Mouse (Mus musculus): ENCODE measurements at regions not wholly inside any gene's neighbourhood (a gene's known extent, or its start where the extent isn't known, plus 50 kb on each side); places are given as distances from the start of the nearest gene placed in this dataset.

GRCm38 (mm10) chr6:54754810-54755209 lies 61.9 kb upstream of the Znrf2 start:
- Histone ChIP-seq H3K9ac (ENCODE audit: low read depth, poor library complexity, severe bottlenecking) (no peak overlapping the region), H3K27ac (ENCODE audit: insufficient read depth, low read length) (no peak overlapping the region), H3K9me3 (replicated peaks; ENCODE audit: control insufficient read depth, insufficient read depth, low read length, poor library complexity, severe bottlenecking) (peaks cover 8% of the 10 kb centered on the region), H3K36me3 (ENCODE audit: control insufficient read depth, insufficient read depth, low read length, poor library complexity, severe bottlenecking) (no peaks in the 10 kb centered on the region), H3K4me3 (ENCODE audit: low read depth, low read length) (no peak overlapping the region), H3K4me1 (ENCODE audit: control insufficient read depth, insufficient read depth, low read length) (peaks cover 3% of the 10 kb centered on the region), H3K27me3 (ENCODE audit: control insufficient read depth, insufficient read depth, low read length, poor library complexity, severe bottlenecking) (no peaks in the 10 kb centered on the region)
- no peak for TF ChIP-seq EP300 (IDR thresholded peaks at IDR 0.05; ENCODE audit: insufficient read depth, low read depth, low read length)
- TF ChIP-seq CTCF (IDR thresholded peaks at IDR 0.05; ENCODE audit: low read depth, low read length), result no peak
- no peak for TF ChIP-seq POLR2A (IDR thresholded peaks at IDR 0.05; ENCODE audit: insufficient read depth, low read length)

- no peaks in the 10 kb centered on the region for H3K36me3 ChIP-seq (ENCODE audit: control insufficient read depth, insufficient read depth, low read length, poor library complexity, severe bottlenecking)
- H3K27me3 ChIP-seq (ENCODE audit: control insufficient read depth, insufficient read depth, low read length, poor library complexity, severe bottlenecking), result no peaks in the 10 kb centered on the region
- H3K4me1 ChIP-seq (ENCODE audit: control insufficient read depth, insufficient read depth, low read length), result peaks cover 8% of the 10 kb centered on the region
- no peak overlapping the region for H3K4me3 ChIP-seq (ENCODE audit: low read depth, low read length)
- H3K9me3 ChIP-seq (replicated peaks; ENCODE audit: control insufficient read depth, insufficient read depth, low read length, poor library complexity, severe bottlenecking), result peaks cover 8% of the 10 kb centered on the region
- TF ChIP-seq POLR2A (IDR thresholded peaks at IDR 0.05; ENCODE audit: insufficient read depth, low read length), result no peak
- no peak for TF ChIP-seq EP300 (IDR thresholded peaks at IDR 0.05; ENCODE audit: insufficient read depth, low read depth, low read length)
- no peak for TF ChIP-seq CTCF (IDR thresholded peaks at IDR 0.05; ENCODE audit: low read depth, low read length)
- no peak overlapping the region for H3K9ac ChIP-seq (ENCODE audit: low read depth, poor library complexity, severe bottlenecking)
- no peak overlapping the region for H3K27ac ChIP-seq (ENCODE audit: insufficient read depth, low read length)
Measured at GRCm38 (mm10) chr6:54757511-54757911, 59.2 kb upstream of the Znrf2 start.

- Histone ChIP-seq H3K4me1 (ENCODE audit: control insufficient read depth, insufficient read depth, low read length) (peaks cover 8% of the 10 kb centered on the region), H3K4me3 (ENCODE audit: low read depth, low read length) (no peak overlapping the region), H3K27ac (ENCODE audit: insufficient read depth, low read length) (no peak overlapping the region), H3K9ac (ENCODE audit: low read depth, poor library complexity, severe bottlenecking) (no peak overlapping the region), H3K9me3 (replicated peaks; ENCODE audit: control insufficient read depth, insufficient read depth, low read length, poor library complexity, severe bottlenecking) (peaks cover 8% of the 10 kb centered on the region), H3K27me3 (ENCODE audit: control insufficient read depth, insufficient read depth, low read length, poor library complexity, severe bottlenecking) (no peaks in the 10 kb centered on the region), H3K36me3 (ENCODE audit: control insufficient read depth, insufficient read depth, low read length, poor library complexity, severe bottlenecking) (no peaks in the 10 kb centered on the region)
- TF ChIP-seq POLR2A (IDR thresholded peaks at IDR 0.05; ENCODE audit: insufficient read depth, low read length), result no peak
- no peak for TF ChIP-seq CTCF (IDR thresholded peaks at IDR 0.05; ENCODE audit: low read depth, low read length)
- TF ChIP-seq EP300 (IDR thresholded peaks at IDR 0.05; ENCODE audit: insufficient read depth, low read depth, low read length), result no peak
Measured at GRCm38 (mm10) chr6:54758112-54758511, 58.6 kb upstream of the Znrf2 start.

GRCm38 (mm10) chr6:54759263-54759662 lies 57.5 kb upstream of the Znrf2 start:
- H3K4me3 ChIP-seq (ENCODE audit: low read depth, low read length), result no peak overlapping the region
- peaks cover 8% of the 10 kb centered on the region for H3K4me1 ChIP-seq (ENCODE audit: control insufficient read depth, insufficient read depth, low read length)
- peaks cover 8% of the 10 kb centered on the region for H3K9me3 ChIP-seq (replicated peaks; ENCODE audit: control insufficient read depth, insufficient read depth, low read length, poor library complexity, severe bottlenecking)
- no peaks in the 10 kb centered on the region for H3K36me3 ChIP-seq (ENCODE audit: control insufficient read depth, insufficient read depth, low read length, poor library complexity, severe bottlenecking)
- TF ChIP-seq EP300 (IDR thresholded peaks at IDR 0.05; ENCODE audit: insufficient read depth, low read depth, low read length) (no peak), POLR2A (IDR thresholded peaks at IDR 0.05; ENCODE audit: insufficient read depth, low read length) (no peak), CTCF (IDR thresholded peaks at IDR 0.05; ENCODE audit: low read depth, low read length) (no peak)
- H3K27ac ChIP-seq (ENCODE audit: insufficient read depth, low read length), result no peak overlapping the region
- H3K27me3 ChIP-seq (ENCODE audit: control insufficient read depth, insufficient read depth, low read length, poor library complexity, severe bottlenecking), result no peaks in the 10 kb centered on the region
- H3K9ac ChIP-seq (ENCODE audit: low read depth, poor library complexity, severe bottlenecking), result no peak overlapping the region

- Histone ChIP-seq H3K27ac (ENCODE audit: insufficient read depth, low read length) (no peak overlapping the region), H3K4me3 (ENCODE audit: low read depth, low read length) (no peak overlapping the region; the same call in 1 of the 2 replicates)
Measured at GRCm38 (mm10) chr6:54759942-54760498, 56.7 kb upstream of the Znrf2 start.

GRCm38 (mm10) chr6:54760541-54760940 lies 56.2 kb upstream of the Znrf2 start:
- Histone ChIP-seq H3K27ac (ENCODE audit: insufficient read depth, low read length) (peak overlapping the region; percentile 7; the same call in 1 of the 2 replicates), H3K9ac (ENCODE audit: low read depth, poor library complexity, severe bottlenecking) (no peak overlapping the region), H3K9me3 (replicated peaks; ENCODE audit: control insufficient read depth, insufficient read depth, low read length, poor library complexity, severe bottlenecking) (peaks cover 8% of the 10 kb centered on the region), H3K4me3 (ENCODE audit: low read depth, low read length) (no peak overlapping the region), H3K27me3 (ENCODE audit: control insufficient read depth, insufficient read depth, low read length, poor library complexity, severe bottlenecking) (no peaks in the 10 kb centered on the region), H3K4me1 (ENCODE audit: control insufficient read depth, insufficient read depth, low read length) (peaks cover 8% of the 10 kb centered on the region), H3K36me3 (ENCODE audit: control insufficient read depth, insufficient read depth, low read length, poor library complexity, severe bottlenecking) (no peaks in the 10 kb centered on the region)
- no peak for TF ChIP-seq EP300 (IDR thresholded peaks at IDR 0.05; ENCODE audit: insufficient read depth, low read depth, low read length)
- no peak for TF ChIP-seq POLR2A (IDR thresholded peaks at IDR 0.05; ENCODE audit: insufficient read depth, low read length)
- TF ChIP-seq CTCF (IDR thresholded peaks at IDR 0.05; ENCODE audit: low read depth, low read length), result no peak

More at GRCm38 (mm10) chr6:54759942-54760498, 56.7 kb upstream of the Znrf2 start:
- TF ChIP-seq POLR2A (IDR thresholded peaks at IDR 0.05; ENCODE audit: insufficient read depth, low read length), result no peak
- peak; percentile 42; the same call in 1 of the 2 replicates for TF ChIP-seq EP300 (IDR thresholded peaks at IDR 0.05; ENCODE audit: insufficient read depth, low read depth, low read length)
- TF ChIP-seq CTCF (IDR thresholded peaks at IDR 0.05; ENCODE audit: low read depth, low read length), result no peak
- no peaks in the 10 kb centered on the region for H3K36me3 ChIP-seq (ENCODE audit: control insufficient read depth, insufficient read depth, low read length, poor library complexity, severe bottlenecking)
- no peak overlapping the region for H3K9ac ChIP-seq (ENCODE audit: low read depth, poor library complexity, severe bottlenecking)
- H3K27me3 ChIP-seq (ENCODE audit: control insufficient read depth, insufficient read depth, low read length, poor library complexity, severe bottlenecking), result no peaks in the 10 kb centered on the region
- peaks cover 8% of the 10 kb centered on the region for H3K9me3 ChIP-seq (replicated peaks; ENCODE audit: control insufficient read depth, insufficient read depth, low read length, poor library complexity, severe bottlenecking)
- peaks cover 8% of the 10 kb centered on the region for H3K4me1 ChIP-seq (ENCODE audit: control insufficient read depth, insufficient read depth, low read length)
